Mouse (Mus musculus): Measurements from ENCODE around the gene Tmem247. TPM values are rescaled to one million over a fixed set of nuclear protein-coding genes. Genes with fewer than 3 reads are reported as not detected.

The Tmem247 gene
- not detected for polyA plus RNA-seq (2015; fragmentation: Illumina TruSeq; extraction: RNeasy Lipid Tissue Mini Kit (QIAGEN cat#74804); ENCODE audit: insufficient read depth, low replicate concordance)

GRCm38 (mm10) chr17:86917048-86917447, at the start of gene Tmem247:
Tmem247 (plus strand) TSS chr17:86917348.

GRCm38 (mm10) chr17:86947840-86948796, 31.0 kb downstream of the Tmem247 start, which contains the start of gene Atp6v1e2:
Atp6v1e2 (minus strand) TSS chr17:86947897.

GRCm38 (mm10) chr17:86962894-86963585, 45.9 kb downstream of the Tmem247 start, which contains the start of gene Rhoq:
Rhoq (plus strand) TSS chr17:86963082.

Other genes starting within 250 kb of the Tmem247 start
- 26.0 TPM for gene Epas1, start 163.6 kb upstream of the Tmem247 start, polyA plus RNA-seq (2015; fragmentation: Illumina TruSeq; extraction: RNeasy Lipid Tissue Mini Kit (QIAGEN cat#74804); ENCODE audit: insufficient read depth, low replicate concordance)
- gene Atp6v1e2, start 30.5 kb downstream of the Tmem247 start, polyA plus RNA-seq (2015; fragmentation: Illumina TruSeq; extraction: RNeasy Lipid Tissue Mini Kit (QIAGEN cat#74804); ENCODE audit: insufficient read depth, low replicate concordance): not detected
- gene Rhoq, start 45.7 kb downstream of the Tmem247 start, polyA plus RNA-seq (2015; fragmentation: Illumina TruSeq; extraction: RNeasy Lipid Tissue Mini Kit (QIAGEN cat#74804); ENCODE audit: insufficient read depth, low replicate concordance): 62.7 TPM
- 25.2 TPM for gene Pigf, start 108.1 kb downstream of the Tmem247 start, polyA plus RNA-seq (2015; fragmentation: Illumina TruSeq; extraction: RNeasy Lipid Tissue Mini Kit (QIAGEN cat#74804); ENCODE audit: insufficient read depth, low replicate concordance)
- gene Cript, start 108.2 kb downstream of the Tmem247 start, polyA plus RNA-seq (2015; fragmentation: Illumina TruSeq; extraction: RNeasy Lipid Tissue Mini Kit (QIAGEN cat#74804); ENCODE audit: insufficient read depth, low replicate concordance): 109 TPM
- 26.1 TPM for gene Socs5, start 190.3 kb downstream of the Tmem247 start, polyA plus RNA-seq (2015; fragmentation: Illumina TruSeq; extraction: RNeasy Lipid Tissue Mini Kit (QIAGEN cat#74804); ENCODE audit: insufficient read depth, low replicate concordance)